Mouse (Mus musculus): ENCODE data around the gene Trappc4. TPM values are rescaled to one million over a fixed set of nuclear protein-coding genes. Genes with fewer than 3 reads are reported as not detected.
"Not testable (repeated sequence)": the region's sequence is repeated elsewhere in the genome, so short reads cannot be mapped to it uniquely, and the experiment has no call there.

Trappc4 gene
- polyA plus RNA-seq, 1 experiment from 2014 or later = 166 TPM

GRCm38 (mm10) chr9:44432577-44433185, 25.3 kb upstream of the Trappc4 start:
- H3K36me3 ChIP-seq (replicated peaks; ENCODE audit: control insufficient read depth, insufficient read depth, low read depth, low read length) = no peaks in the 10 kb centered on the region
- no peak overlapping the region for H3K27ac ChIP-seq (replicated peaks; ENCODE audit: low read depth, low read length)
- whole genome bisulfite sequencing = 56% methylated on average over 5 of the region's 5 CpGs
- peaks cover 2% of the 10 kb centered on the region; the same call in 1 of the 2 replicates for H3K4me1 ChIP-seq (ENCODE audit: control insufficient read depth, insufficient read depth, low read length)
- no peak overlapping the region for H3K9ac ChIP-seq (replicated peaks; ENCODE audit: low read length)
- no peak overlapping the region for H3K4me2 ChIP-seq (ENCODE audit: low read depth, low read length)
- no peaks in the 10 kb centered on the region for H3K27me3 ChIP-seq (ENCODE audit: control insufficient read depth, insufficient read depth, low read length)
- H3K4me3 ChIP-seq (ENCODE audit: low read depth, low read length) = no peak overlapping the region
- DNase-seq (ENCODE audit: low spot score) (no peak), ATAC-seq (replicated peaks; ENCODE audit: insufficient number of reproducible peaks, low FRiP score, low TSS enrichment, low read depth) (no peak)
- no peaks in the 10 kb centered on the region for H3K9me3 ChIP-seq (replicated peaks; ENCODE audit: control insufficient read depth, low read length)

- no peaks in the 10 kb centered on the region for H3K9me3 ChIP-seq (replicated peaks; ENCODE audit: control insufficient read depth, low read length)
- no peak for ATAC-seq (replicated peaks; ENCODE audit: insufficient number of reproducible peaks, low FRiP score, low TSS enrichment, low read depth)
- WGBS = 87% methylated on average over 4 of the region's 4 CpGs
Measured at GRCm38 (mm10) chr9:44423576-44423975, 16.2 kb upstream of the Trappc4 start.

GRCm38 (mm10) chr9:44420280-44420898, 13.0 kb upstream of the Trappc4 start:
- H3K4me2 ChIP-seq (ENCODE audit: low read depth, low read length) = no peak overlapping the region
- no peak overlapping the region for H3K27ac ChIP-seq (replicated peaks; ENCODE audit: low read depth, low read length)
- H3K9me3 ChIP-seq (replicated peaks; ENCODE audit: control insufficient read depth, low read length) = no peaks in the 10 kb centered on the region
- DNase-seq (ENCODE audit: low spot score) (no peak), ATAC-seq (replicated peaks; ENCODE audit: insufficient number of reproducible peaks, low FRiP score, low TSS enrichment, low read depth) (no peak)
- no peaks in the 10 kb centered on the region for H3K4me1 ChIP-seq (ENCODE audit: control insufficient read depth, insufficient read depth, low read length)
- H3K4me3 ChIP-seq (ENCODE audit: low read depth, low read length) = no peak overlapping the region
- H3K36me3 ChIP-seq (replicated peaks; ENCODE audit: control insufficient read depth, insufficient read depth, low read depth, low read length) = no peaks in the 10 kb centered on the region; the same call in 1 of the 2 replicates
- H3K27me3 ChIP-seq (ENCODE audit: control insufficient read depth, insufficient read depth, low read length) = no peaks in the 10 kb centered on the region
- no peak overlapping the region for H3K9ac ChIP-seq (replicated peaks; ENCODE audit: low read length)
- WGBS = 83% methylated on average over 5 of the region's 5 CpGs

More at GRCm38 (mm10) chr9:44423576-44423975, 16.2 kb upstream of the Trappc4 start:
- Histone ChIP-seq H3K4me2 (ENCODE audit: low read depth, low read length) (no peak overlapping the region), H3K27ac (replicated peaks; ENCODE audit: low read depth, low read length) (no peak overlapping the region), H3K36me3 (replicated peaks; ENCODE audit: control insufficient read depth, insufficient read depth, low read depth, low read length) (no peaks in the 10 kb centered on the region), H3K27me3 (ENCODE audit: control insufficient read depth, insufficient read depth, low read length) (no peaks in the 10 kb centered on the region), H3K9ac (replicated peaks; ENCODE audit: low read length) (no peak overlapping the region), H3K4me3 (ENCODE audit: low read depth, low read length) (no peak overlapping the region), H3K4me1 (ENCODE audit: control insufficient read depth, insufficient read depth, low read length) (no peaks in the 10 kb centered on the region)
- DNase-seq (ENCODE audit: low spot score) = no peak

GRCm38 (mm10) chr9:44419730-44420129, 12.3 kb upstream of the Trappc4 start:
- H3K9me3 ChIP-seq (replicated peaks; ENCODE audit: control insufficient read depth, low read length); H3K27ac ChIP-seq (replicated peaks; ENCODE audit: low read depth, low read length); H3K4me2 ChIP-seq (ENCODE audit: low read depth, low read length); H3K36me3 ChIP-seq (replicated peaks; ENCODE audit: control insufficient read depth, insufficient read depth, low read depth, low read length); H3K4me1 ChIP-seq (ENCODE audit: control insufficient read depth, insufficient read depth, low read length); DNase-seq (ENCODE audit: low spot score); H3K9ac ChIP-seq (replicated peaks; ENCODE audit: low read length); H3K27me3 ChIP-seq (ENCODE audit: control insufficient read depth, insufficient read depth, low read length); ATAC-seq (replicated peaks; ENCODE audit: insufficient number of reproducible peaks, low FRiP score, low TSS enrichment, low read depth); H3K4me3 ChIP-seq (ENCODE audit: low read depth, low read length): not testable (repeated sequence)
- 93% methylated on average over 9 of the region's 9 CpGs for WGBS

GRCm38 (mm10) chr9:44418519-44419385, 11.4 kb upstream of the Trappc4 start, which contains the start of gene Ccdc84:
Gene Ccdc84 (minus strand): TSS chr9:44418569.
- peak within 1 kb of the TSS; percentile 84 for H3K4me3 ChIP-seq (ENCODE audit: low read depth, low read length)
- no peaks in the 10 kb centered on the region for H3K9me3 ChIP-seq (replicated peaks; ENCODE audit: control insufficient read depth, low read length)
- H3K36me3 ChIP-seq (replicated peaks; ENCODE audit: control insufficient read depth, insufficient read depth, low read depth, low read length) = no peaks in the 10 kb centered on the region; the same call in 1 of the 2 replicates
- 80% methylated on average over 14 of the region's 14 CpGs for WGBS
- no peaks in the 10 kb centered on the region for H3K4me1 ChIP-seq (ENCODE audit: control insufficient read depth, insufficient read depth, low read length)
- peak within 1 kb of the TSS; percentile 48; the same call in 1 of the 2 replicates for H3K27ac ChIP-seq (replicated peaks; ENCODE audit: low read depth, low read length)
- H3K27me3 ChIP-seq (ENCODE audit: control insufficient read depth, insufficient read depth, low read length) = no peaks in the 10 kb centered on the region
- DNase-seq (ENCODE audit: low spot score) = no peak
- H3K9ac ChIP-seq (replicated peaks; ENCODE audit: low read length) = peak within 1 kb of the TSS; percentile 74
- H3K4me2 ChIP-seq (ENCODE audit: low read depth, low read length) = peak within 1 kb of the TSS; percentile 93
- ATAC-seq (replicated peaks; ENCODE audit: insufficient number of reproducible peaks, low FRiP score, low TSS enrichment, low read depth) = no peak

- WGBS = 1% methylated on average over 38 of the region's 38 CpGs
- H3K9me3 ChIP-seq (replicated peaks; ENCODE audit: control insufficient read depth, low read length) = no peaks in the 10 kb centered on the region
- peak overlapping the region; percentile 93 for H3K4me2 ChIP-seq (ENCODE audit: low read depth, low read length)
- ATAC-seq (replicated peaks; ENCODE audit: insufficient number of reproducible peaks, low FRiP score, low TSS enrichment, low read depth) (peak; percentile 73), DNase-seq (ENCODE audit: low spot score) (peak; percentile 96)
- peak overlapping the region; percentile 48; the same call in 1 of the 2 replicates for H3K27ac ChIP-seq (replicated peaks; ENCODE audit: low read depth, low read length)
- H3K4me3 ChIP-seq (ENCODE audit: low read depth, low read length) = peak overlapping the region; percentile 84
- no peaks in the 10 kb centered on the region for H3K27me3 ChIP-seq (ENCODE audit: control insufficient read depth, insufficient read depth, low read length)
- no peaks in the 10 kb centered on the region; the same call in 1 of the 2 replicates for H3K36me3 ChIP-seq (replicated peaks; ENCODE audit: control insufficient read depth, insufficient read depth, low read depth, low read length)
- H3K9ac ChIP-seq (replicated peaks; ENCODE audit: low read length) = peak overlapping the region; percentile 74
- H3K4me1 ChIP-seq (ENCODE audit: control insufficient read depth, insufficient read depth, low read length) = no peaks in the 10 kb centered on the region
Measured at GRCm38 (mm10) chr9:44417892-44418363, 10.5 kb upstream of the Trappc4 start.

GRCm38 (mm10) chr9:44417156-44417891, 9.9 kb upstream of the Trappc4 start:
- ATAC-seq (replicated peaks; ENCODE audit: insufficient number of reproducible peaks, low FRiP score, low TSS enrichment, low read depth) (peak; percentile 48; the same call in 1 of the 2 replicates), DNase-seq (ENCODE audit: low spot score) (no peak)
- no peaks in the 10 kb centered on the region for H3K4me1 ChIP-seq (ENCODE audit: control insufficient read depth, insufficient read depth, low read length)
- no peaks in the 10 kb centered on the region for H3K9me3 ChIP-seq (replicated peaks; ENCODE audit: control insufficient read depth, low read length)
- H3K36me3 ChIP-seq (replicated peaks; ENCODE audit: control insufficient read depth, insufficient read depth, low read depth, low read length) = no peaks in the 10 kb centered on the region; the same call in 1 of the 2 replicates
- peak overlapping the region; percentile 93 for H3K4me2 ChIP-seq (ENCODE audit: low read depth, low read length)
- H3K9ac ChIP-seq (replicated peaks; ENCODE audit: low read length) = peak overlapping the region; percentile 74
- 8% methylated on average over 26 of the region's 26 CpGs for WGBS
- peak overlapping the region; percentile 84 for H3K4me3 ChIP-seq (ENCODE audit: low read depth, low read length)
- 0 out of 2 replicates have a peak overlapping the region, but pooled peaks have one; percentile 20 for H3K27ac ChIP-seq (replicated peaks; ENCODE audit: low read depth, low read length)
- no peaks in the 10 kb centered on the region for H3K27me3 ChIP-seq (ENCODE audit: control insufficient read depth, insufficient read depth, low read length)
